Mouse (Mus musculus): ENCODE data around the gene Tnr.

- TF ChIP-seq CTCF (IDR thresholded peaks at IDR 0.05; ENCODE audit: low read depth) (no peak), EP300 (IDR thresholded peaks at IDR 0.05; ENCODE audit: low read depth) (no peak)
These were observed 280.1 kb downstream of the Tnr start for GRCm38 (mm10) chr1:159803711-159804110.
